Mouse (Mus musculus): ENCODE data around the gene Fanci. TPM values are rescaled to one million over a fixed set of nuclear protein-coding genes. Genes with fewer than 3 reads are reported as not detected.

Gene Fanci
- polyA plus RNA-seq, 1 experiment from 2014 or later = 1.8 TPM

DNA sequence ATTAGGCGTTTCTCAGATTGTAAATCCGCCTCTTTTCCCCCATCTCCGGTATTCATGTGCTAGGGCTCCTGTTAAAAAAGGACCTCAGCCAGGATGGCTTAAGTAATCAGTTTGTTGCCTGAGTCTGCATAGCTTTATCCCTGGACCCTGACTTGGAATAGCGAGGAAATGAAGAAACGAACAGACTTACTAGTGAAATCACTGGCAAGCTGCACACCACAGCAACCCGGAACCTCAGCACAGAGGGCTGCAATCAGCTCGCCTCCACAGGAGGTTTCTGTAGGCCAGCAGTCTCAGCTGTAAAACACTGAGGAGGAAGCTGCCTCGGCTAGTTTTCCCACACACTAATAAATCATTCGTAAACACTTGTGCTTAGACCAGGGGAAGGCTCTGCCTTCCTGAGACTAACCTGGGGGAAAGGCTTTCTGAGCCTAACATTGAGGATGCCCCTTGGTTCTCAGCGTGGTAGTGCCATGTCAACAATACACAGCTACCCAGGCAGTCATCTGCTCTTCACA, 5.8 kb downstream of the Fanci start:
- ATAC-seq (ENCODE audit: low FRiP score, low TSS enrichment) (no peak), DNase-seq (ENCODE audit: low spot score) (no peak)
- TF ChIP-seq CTCF (IDR thresholded peaks at IDR 0.05; ENCODE audit: low read depth) (no peak), EP300 (optimal IDR thresholded peaks at IDR 0.05) (no peak)
- 64% methylated on average over 10 of the region's 10 CpGs for WGBS
- Histone ChIP-seq H3K9me3 (ENCODE audit: control insufficient read depth, low read length) (no peaks in the 10 kb centered on the region), H3K4me2 (replicated peaks; ENCODE audit: low read depth) (no peak overlapping the region), H3K9ac (ENCODE audit: low read length) (no peak overlapping the region), H3K27me3 (ENCODE audit: control insufficient read depth, insufficient read depth, low read length) (no peaks in the 10 kb centered on the region), H3K36me3 (ENCODE audit: control insufficient read depth, insufficient read depth, low read length) (no peaks in the 10 kb centered on the region), H3K4me3 (ENCODE audit: low read depth, low read length) (no peak overlapping the region), H3K27ac (replicated peaks) (no peak overlapping the region), H3K4me1 (replicated peaks; ENCODE audit: control insufficient read depth, insufficient read depth) (no peaks in the 10 kb centered on the region)

- Histone ChIP-seq H3K27ac (replicated peaks) (no peak overlapping the region), H3K9ac (ENCODE audit: low read length) (no peak overlapping the region), H3K4me1 (replicated peaks; ENCODE audit: control insufficient read depth, insufficient read depth) (no peaks in the 10 kb centered on the region), H3K9me3 (ENCODE audit: control insufficient read depth, low read length) (no peaks in the 10 kb centered on the region), H3K4me2 (replicated peaks; ENCODE audit: low read depth) (no peak overlapping the region), H3K4me3 (ENCODE audit: low read depth, low read length) (no peak overlapping the region), H3K36me3 (ENCODE audit: control insufficient read depth, insufficient read depth, low read length) (no peaks in the 10 kb centered on the region), H3K27me3 (ENCODE audit: control insufficient read depth, insufficient read depth, low read length) (no peaks in the 10 kb centered on the region)
- TF ChIP-seq CTCF (IDR thresholded peaks at IDR 0.05; ENCODE audit: low read depth) = no peak
- no peak for TF ChIP-seq EP300 (optimal IDR thresholded peaks at IDR 0.05)
- WGBS = 41% methylated on average over 8 of the region's 8 CpGs
- no peak for DNase-seq (ENCODE audit: low spot score)
- peak; percentile 69; the same call in 1 of the 2 replicates for ATAC-seq (ENCODE audit: low FRiP score, low TSS enrichment)
These were observed 6.7 kb downstream of the Fanci start for GRCm38 (mm10) chr7:79398426-79398825.

DNA sequence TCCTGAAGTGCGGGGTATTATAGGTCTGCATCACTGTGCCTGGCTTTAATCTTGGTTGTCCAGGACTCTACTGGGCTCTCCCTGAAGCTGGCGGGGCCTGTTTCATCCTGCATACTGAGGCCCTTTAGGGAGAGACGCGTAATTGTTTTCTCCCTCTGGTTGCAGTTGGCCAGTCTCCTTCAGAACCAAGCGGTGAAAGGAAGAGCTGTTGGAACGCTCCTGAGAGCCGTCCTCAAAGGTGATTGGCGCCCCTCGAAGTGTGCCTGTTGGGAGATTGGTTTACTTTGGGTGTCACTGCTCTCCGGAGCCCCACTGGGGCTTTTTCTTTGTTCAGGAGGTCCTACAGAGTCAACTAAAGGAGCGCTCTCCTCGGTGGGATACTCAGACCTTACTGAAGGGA, 7.2 kb downstream of the Fanci start:
- no peaks in the 10 kb centered on the region for H3K9me3 ChIP-seq (ENCODE audit: control insufficient read depth, low read length)
- H3K27me3 ChIP-seq (ENCODE audit: control insufficient read depth, insufficient read depth, low read length) = no peaks in the 10 kb centered on the region
- H3K9ac ChIP-seq (ENCODE audit: low read length) = no peak overlapping the region
- no peaks in the 10 kb centered on the region for H3K4me1 ChIP-seq (replicated peaks; ENCODE audit: control insufficient read depth, insufficient read depth)
- H3K4me3 ChIP-seq (ENCODE audit: low read depth, low read length) = no peak overlapping the region
- TF ChIP-seq EP300 (optimal IDR thresholded peaks at IDR 0.05) = no peak
- TF ChIP-seq CTCF (IDR thresholded peaks at IDR 0.05; ENCODE audit: low read depth) = no peak
- ATAC-seq (ENCODE audit: low FRiP score, low TSS enrichment) (no peak), DNase-seq (ENCODE audit: low spot score) (no peak)
- no peak overlapping the region for H3K4me2 ChIP-seq (replicated peaks; ENCODE audit: low read depth)
- no peaks in the 10 kb centered on the region for H3K36me3 ChIP-seq (ENCODE audit: control insufficient read depth, insufficient read depth, low read length)
- H3K27ac ChIP-seq (replicated peaks) = no peak overlapping the region
- 63% methylated on average over 12 of the region's 12 CpGs for WGBS

GRCm38 (mm10) chr7:79400296-79400695, 8.6 kb downstream of the Fanci start:
- no peak overlapping the region for H3K4me3 ChIP-seq (ENCODE audit: low read depth, low read length)
- H3K36me3 ChIP-seq (ENCODE audit: control insufficient read depth, insufficient read depth, low read length) = no peaks in the 10 kb centered on the region
- H3K27me3 ChIP-seq (ENCODE audit: control insufficient read depth, insufficient read depth, low read length) = no peaks in the 10 kb centered on the region
- no peaks in the 10 kb centered on the region for H3K9me3 ChIP-seq (ENCODE audit: control insufficient read depth, low read length)
- TF ChIP-seq EP300 (optimal IDR thresholded peaks at IDR 0.05) (no peak), CTCF (IDR thresholded peaks at IDR 0.05; ENCODE audit: low read depth) (no peak)
- DNase-seq (ENCODE audit: low spot score) (no peak), ATAC-seq (ENCODE audit: low FRiP score, low TSS enrichment) (no peak)
- no peak overlapping the region for H3K27ac ChIP-seq (replicated peaks)
- no peak overlapping the region for H3K4me2 ChIP-seq (replicated peaks; ENCODE audit: low read depth)
- WGBS = 80% methylated on average over 3 of the region's 3 CpGs
- H3K9ac ChIP-seq (ENCODE audit: low read length) = no peak overlapping the region
- no peaks in the 10 kb centered on the region for H3K4me1 ChIP-seq (replicated peaks; ENCODE audit: control insufficient read depth, insufficient read depth)

DNA sequence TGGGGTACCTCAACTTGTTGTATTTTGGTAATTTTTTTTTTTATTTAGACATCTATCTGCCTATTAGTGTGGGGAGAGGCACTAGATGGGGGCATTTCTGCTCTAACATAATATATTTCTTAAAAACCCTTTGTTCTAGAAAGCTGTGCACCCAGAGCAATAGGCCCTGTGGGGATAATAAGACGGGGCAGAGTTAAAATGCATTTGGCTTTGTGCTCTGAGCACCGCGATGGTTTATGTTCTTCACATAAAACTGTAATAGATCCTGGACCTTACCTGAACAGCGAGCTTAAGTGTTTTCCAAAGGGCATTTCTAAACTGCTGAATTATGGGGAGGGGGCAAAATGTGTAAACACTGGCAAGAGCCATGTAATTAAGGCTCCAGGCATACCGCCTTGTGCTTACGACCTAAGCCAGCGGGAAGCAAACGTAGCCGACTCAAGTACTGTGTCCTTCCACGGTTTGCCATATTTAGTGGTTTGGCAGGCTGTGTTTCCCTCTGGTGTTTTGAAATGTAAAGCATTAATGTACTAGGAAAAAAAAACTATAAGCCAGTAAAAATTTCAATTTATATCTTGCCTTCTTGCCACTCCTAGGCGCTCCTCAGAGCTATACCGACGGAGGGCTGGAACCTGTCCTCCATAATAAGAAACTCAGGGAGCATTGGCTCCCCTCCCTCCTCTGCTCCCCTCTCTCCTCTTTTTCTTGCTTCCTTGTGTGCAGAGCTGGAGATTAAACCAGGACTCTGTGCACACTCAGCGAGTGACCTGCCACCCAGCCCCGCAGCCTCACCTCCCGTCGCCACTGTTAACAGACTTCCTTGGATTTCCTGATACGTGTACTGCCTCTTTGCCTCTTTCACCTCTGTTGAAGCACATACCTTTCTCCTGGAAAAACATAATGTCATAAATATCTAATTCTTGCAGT, 23.0 kb downstream of the Fanci start:
- Histone ChIP-seq H3K27ac (replicated peaks) (peak overlapping the region; percentile 69), H3K9me3 (ENCODE audit: control insufficient read depth, low read length) (no peaks in the 10 kb centered on the region), H3K27me3 (ENCODE audit: control insufficient read depth, insufficient read depth, low read length) (no peaks in the 10 kb centered on the region), H3K4me3 (ENCODE audit: low read depth, low read length) (no peak overlapping the region), H3K9ac (ENCODE audit: low read length) (no peak overlapping the region), H3K4me1 (replicated peaks; ENCODE audit: control insufficient read depth, insufficient read depth) (no peaks in the 10 kb centered on the region), H3K36me3 (ENCODE audit: control insufficient read depth, insufficient read depth, low read length) (no peaks in the 10 kb centered on the region), H3K4me2 (replicated peaks; ENCODE audit: low read depth) (no peak overlapping the region)
- no peak for TF ChIP-seq EP300 (optimal IDR thresholded peaks at IDR 0.05)
- no peak for TF ChIP-seq CTCF (IDR thresholded peaks at IDR 0.05; ENCODE audit: low read depth)
- DNase-seq (ENCODE audit: low spot score) = peak; percentile 66
- ATAC-seq (ENCODE audit: low FRiP score, low TSS enrichment) = peak; percentile 87
- 69% methylated on average over 18 of the region's 18 CpGs for WGBS

DNA sequence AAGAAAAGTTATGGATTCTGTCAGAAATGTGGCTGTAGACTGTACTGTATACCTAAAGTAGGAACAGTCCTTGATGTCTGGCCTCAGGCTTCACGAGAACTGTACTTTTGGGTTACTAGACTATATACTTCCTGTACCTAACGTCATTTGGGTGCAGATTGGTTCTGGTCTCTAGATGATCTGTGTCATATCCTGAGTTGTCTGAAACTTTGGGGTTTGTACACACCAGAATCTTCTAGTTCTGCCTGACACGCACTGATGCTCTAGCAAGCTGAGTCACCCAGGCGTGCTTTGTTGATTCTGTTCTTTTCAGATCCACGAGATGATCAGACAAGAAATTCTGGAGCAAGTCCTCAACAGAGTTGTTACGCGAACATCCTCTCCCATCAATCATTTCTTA, 28.2 kb downstream of the Fanci start:
- no peak overlapping the region for H3K4me3 ChIP-seq (ENCODE audit: low read depth, low read length)
- no peak overlapping the region for H3K4me2 ChIP-seq (replicated peaks; ENCODE audit: low read depth)
- H3K9ac ChIP-seq (ENCODE audit: low read length) = no peak overlapping the region
- TF ChIP-seq CTCF (IDR thresholded peaks at IDR 0.05; ENCODE audit: low read depth) = no peak
- no peak for TF ChIP-seq EP300 (optimal IDR thresholded peaks at IDR 0.05)
- no peak overlapping the region for H3K27ac ChIP-seq (replicated peaks)
- no peak for ATAC-seq (ENCODE audit: low FRiP score, low TSS enrichment)
- 79% methylated on average over 7 of the region's 7 CpGs for WGBS
- H3K27me3 ChIP-seq (ENCODE audit: control insufficient read depth, insufficient read depth, low read length) = no peaks in the 10 kb centered on the region
- no peak for DNase-seq (ENCODE audit: low spot score)
- H3K4me1 ChIP-seq (replicated peaks; ENCODE audit: control insufficient read depth, insufficient read depth) = no peaks in the 10 kb centered on the region
- H3K36me3 ChIP-seq (ENCODE audit: control insufficient read depth, insufficient read depth, low read length) = no peaks in the 10 kb centered on the region
- H3K9me3 ChIP-seq (ENCODE audit: control insufficient read depth, low read length) = no peaks in the 10 kb centered on the region
